24 mouse cellular contexts compared by ENCODE assay signal in genomic region chr11:70890643-70891042, GRCm38 (mm10). TPM values are rescaled to one million over a fixed set of nuclear protein-coding genes. Genes with fewer than 3 reads are reported as not detected.
A peak's percentile ranks its signal among the peaks of the same experiment; 100 is the strongest.
DNase-seq lines count a peak whose midpoint lies in the region; ATAC-seq and TF ChIP-seq lines count a peak whose summit lies in the region.
"Had no signal": no experiment of that assay in that cellular context is flagged by ENCODE, and none has a peak within 500 bp of the region (broad histone marks: within the 10 kb centered on the region; RNA-seq: fewer than 3 reads in every experiment).

No protein-coding gene starts in this region.

- H3K4me3 ChIP-seq in C2C12 (ENCODE audit: insufficient read depth, poor library complexity, severe bottlenecking) (no peak overlapping the region), myocyte (no peak overlapping the region)
- H3K4me3 ChIP-seq in bone marrow macrophage, adult 2 months (ENCODE audit: insufficient read depth, low read length), result no peak overlapping the region
- no peak overlapping the region for H3K4me3 ChIP-seq in lung, adult 2 months (replicated peaks; ENCODE audit: extremely low read depth, low read depth, low read length)
- H3K4me3 ChIP-seq: embryonic facial prominence, embryonic 13.5 days; embryonic facial prominence, embryonic 15.5 days; erythroblast, embryonic 14.5 days; forebrain, embryonic 10.5 days; forebrain, embryonic 12.5 days had no signal

- peak overlapping the region; percentile 35 for H3K4me2 ChIP-seq in myocyte (ENCODE audit: low read depth)
- H3K4me2 ChIP-seq: embryonic facial prominence, embryonic 13.5 days; embryonic facial prominence, embryonic 15.5 days; forebrain, embryonic 12.5 days had no signal

- H3K4me1 ChIP-seq in bone marrow macrophage, adult 2 months (ENCODE audit: control insufficient read depth, insufficient read depth, low read length), result peaks cover 27% of the 10 kb centered on the region
- no peaks in the 10 kb centered on the region for H3K4me1 ChIP-seq in lung, adult 2 months (ENCODE audit: control insufficient read depth, insufficient read depth, low read length)
- H3K4me1 ChIP-seq: embryonic facial prominence, embryonic 13.5 days; embryonic facial prominence, embryonic 15.5 days; forebrain, embryonic 10.5 days; forebrain, embryonic 12.5 days had no signal

- peak overlapping the region; percentile 99 for H3K27ac ChIP-seq in bone marrow macrophage, adult 2 months (ENCODE audit: insufficient read depth, low read depth, low read length)
- H3K27ac ChIP-seq: embryonic facial prominence, embryonic 13.5 days; embryonic facial prominence, embryonic 15.5 days; forebrain, embryonic 10.5 days; forebrain, embryonic 12.5 days had no signal

- no peak for TF ChIP-seq CTCF in C2C12 (IDR thresholded peaks at IDR 0.05; ENCODE audit: control insufficient read depth, insufficient read depth, insufficient read length)
- no peak for TF ChIP-seq CTCF in bone marrow macrophage, adult 2 months (IDR thresholded peaks at IDR 0.05; ENCODE audit: low read depth, low read length)
- TF ChIP-seq CTCF in lung, adult 2 months (IDR thresholded peaks at IDR 0.05; ENCODE audit: insufficient read depth, low read length), result no peak

- no peak for ATAC-seq in megakaryocyte progenitor cell, adult 5-6 weeks (replicated peaks; ENCODE audit: poor library complexity)
- ATAC-seq: forebrain, embryonic 14.5 days; forebrain, embryonic 16.5 days had no signal

- H3ac ChIP-seq in C2C12 (ENCODE audit: control insufficient read depth, insufficient read length, low read depth), result no peak overlapping the region
- no peak overlapping the region for H3ac ChIP-seq in myocyte (ENCODE audit: control insufficient read depth, insufficient read length)

- WGBS in lung, adult 2 months, result 90% methylated on average over 2 of the region's 2 CpGs

- no peaks in the 10 kb centered on the region for H3K27me3 ChIP-seq in C2C12 (ENCODE audit: control insufficient read depth, insufficient read depth, insufficient read length)
- no peaks in the 10 kb centered on the region for H3K27me3 ChIP-seq in myocyte (ENCODE audit: control insufficient read depth, insufficient read depth, insufficient read length)
- H3K27me3 ChIP-seq: embryonic facial prominence, embryonic 13.5 days; embryonic facial prominence, embryonic 15.5 days; forebrain, embryonic 12.5 days had no signal

- H3K36me3 ChIP-seq in C2C12 (ENCODE audit: control insufficient read depth, insufficient read depth), result peaks cover 72% of the 10 kb centered on the region
- peaks cover 41% of the 10 kb centered on the region for H3K36me3 ChIP-seq in myocyte (ENCODE audit: control insufficient read depth, insufficient read depth)

- peaks cover 12% of the 10 kb centered on the region for H3K79me2 ChIP-seq in C2C12 (ENCODE audit: control insufficient read depth, insufficient read depth)
- H3K79me2 ChIP-seq in myocyte (ENCODE audit: control insufficient read depth, insufficient read depth), result peaks cover 13% of the 10 kb centered on the region

- H3K79me3 ChIP-seq in C2C12 (ENCODE audit: low read depth), result peaks cover 6% of the 10 kb centered on the region

- no peak for TF ChIP-seq POLR2A in bone marrow macrophage, adult 2 months (IDR thresholded peaks at IDR 0.05; ENCODE audit: borderline replicate concordance, low read depth, low read length)
- TF ChIP-seq POLR2A in myocyte (IDR thresholded peaks at IDR 0.05; ENCODE audit: insufficient read length, low read depth), result no peak
- TF ChIP-seq POLR2A in lung, adult 2 months (IDR thresholded peaks at IDR 0.05; ENCODE audit: borderline replicate concordance, extremely low read depth, low read depth, low read length), result no peak

- DNase-seq in 416B (ENCODE audit: low read depth) (peak; percentile 70), MN1 (ENCODE audit: low spot score) (no peak)
- no peak for DNase-seq in lung, adult 2 months
- DNase-seq: adrenal gland, adult 2 months; adrenal gland, postnatal 10 days; adrenal gland, postnatal 25 days; B cell, adult 2 months; cerebellum, adult 11-12 months; cerebellum, adult 8-10 months; cerebellum, adult 9-11 months; cerebellum, postnatal 14 days; cerebellum, postnatal 36 days; embryo, embryonic 11 days had no signal

TF ChIP-seq in C2C12, 6 proteins besides CTCF, POLR2A, EP300 and RAD21:
- TF ChIP-seq USF1 (IDR thresholded peaks at IDR 0.05; ENCODE audit: low read depth) (peak; percentile 83), MYOD1 (IDR thresholded peaks at IDR 0.05; ENCODE audit: control insufficient read depth, insufficient read length, low read depth) (peak; percentile 72), MAX (IDR thresholded peaks at IDR 0.05) (no peak)

TF ChIP-seq in myocyte, 11 proteins besides CTCF, POLR2A, EP300 and RAD21:
- TF ChIP-seq USF1 (IDR thresholded peaks at IDR 0.05; ENCODE audit: low read depth) (peak; percentile 69), MAX (IDR thresholded peaks at IDR 0.05; ENCODE audit: low read depth) (no peak), MYOD1 (IDR thresholded peaks at IDR 0.05; ENCODE audit: control insufficient read depth in 1 of 3, insufficient read length in 2 of 3, low read depth in 2 of 3) (peak; percentile 24 to 71 (median 71))

RNA-seq across cellular contexts. Expression of gene Rabep1, which starts 46.1 kb away (rescaled TPM):
- polyA plus RNA-seq in C2C12 (2012; fragmentation: generic; extraction: Trizol) (11.9 TPM), myocyte (2012; fragmentation: generic; extraction: Trizol) (16.1 TPM)
- 49.2 and 51.8 TPM in 2 replicates for polyA plus RNA-seq in bone marrow macrophage, adult 2 months (2012; ENCODE audit: insufficient read depth, insufficient read length, missing spikeins)
- 19.5 and 28.2 TPM in 2 replicates for total RNA-seq in megakaryocyte progenitor cell, adult 5-6 weeks (2015)
- 30.8 and 52.6 TPM in 2 replicates for total RNA-seq in megakaryocyte progenitor cell, adult 5-6 weeks (2017)
- 3.4 TPM in 2 replicates for polyA plus RNA-seq in lung, adult 2 months (2012; rRNA removed)
